Mouse (Mus musculus): ENCODE measurements around the gene Git1.

DNA sequence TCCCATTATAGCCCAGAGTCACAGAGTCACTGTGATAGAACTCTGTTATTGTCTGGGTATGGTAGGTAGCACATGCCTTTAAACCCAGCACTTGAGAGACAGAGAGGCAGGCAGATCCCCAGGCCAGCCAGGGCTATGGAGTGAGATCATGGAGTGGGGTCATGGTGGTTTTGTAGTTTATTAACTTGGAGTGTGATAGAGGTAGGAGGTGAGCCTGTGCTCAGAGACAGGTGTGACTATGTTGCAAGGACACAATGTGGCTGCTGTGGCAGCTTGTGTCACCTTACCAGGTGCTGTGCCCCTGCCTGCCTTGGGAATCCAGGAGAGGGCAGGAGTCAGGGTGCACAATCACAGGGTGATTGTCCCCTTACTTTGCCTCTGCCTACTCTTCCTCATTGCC lies 2.1 kb downstream of the Git1 start:
- TF ChIP-seq CTCF (IDR thresholded peaks at IDR 0.05; ENCODE audit: borderline replicate concordance, control insufficient read depth, extremely low read depth, insufficient read depth, low read length, poor library complexity) (no peak), POLR2A (IDR thresholded peaks at IDR 0.05; ENCODE audit: control insufficient read depth, extremely low read depth, insufficient read depth, low read length, poor library complexity) (no peak)

All from thymus, adult 2 months (tissue).